Comparison of ENCODE assay signal across 12 mouse cellular contexts in the genomic region with DNA sequence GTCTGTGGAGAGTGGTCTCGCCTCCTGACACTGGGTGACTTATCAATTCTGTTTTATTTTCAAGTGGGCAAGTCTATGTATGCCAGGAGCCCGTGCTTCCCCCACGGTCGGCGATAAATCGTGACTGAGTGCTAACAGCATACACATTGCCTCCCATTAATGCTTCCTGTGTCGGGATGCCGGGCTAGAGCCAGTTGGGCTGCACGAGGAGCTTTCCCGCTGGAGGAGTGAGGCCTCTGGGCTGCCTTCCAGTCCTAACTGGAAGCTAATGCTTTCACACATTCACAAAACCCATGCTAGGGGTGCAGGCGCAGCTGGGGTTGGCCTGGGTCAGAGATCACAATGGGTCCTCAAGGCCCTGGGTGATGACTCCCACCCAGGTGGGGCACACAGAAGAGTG.
DNase-seq lines count a peak whose midpoint lies in the region; ATAC-seq lines count a peak whose summit lies in the region.
"Had no signal": no experiment of that assay in that cellular context is flagged by ENCODE, and none has a peak within 500 bp of the region (broad histone marks: within the 10 kb centered on the region; RNA-seq: fewer than 3 reads in every experiment).

No protein-coding gene starts in this region.

- intact Hi-C loops in heart, postnatal 25 days (cut with DNase I): no loop called here

- peaks cover 36% of the 10 kb centered on the region for H3K27me3 ChIP-seq in heart, embryonic 11.5 days (ENCODE audit: control insufficient read depth, insufficient read depth, low read length)

- no peak for ATAC-seq in heart, embryonic 11.5 days (replicated peaks; ENCODE audit: insufficient number of reproducible peaks, low FRiP score, low TSS enrichment)
- ATAC-seq: midbrain, embryonic 13.5 days had no signal

- H3K9me3 ChIP-seq in heart, embryonic 11.5 days (replicated peaks; ENCODE audit: control insufficient read depth, low read length): no peaks in the 10 kb centered on the region
- H3K9me3 ChIP-seq: hindbrain, embryonic 15.5 days; midbrain, embryonic 13.5 days; stomach, embryonic 15.5 days had no signal

- no peak overlapping the region for H3K4me2 ChIP-seq in heart, embryonic 11.5 days
- H3K4me2 ChIP-seq: hindbrain, embryonic 15.5 days; midbrain, embryonic 13.5 days; stomach, embryonic 15.5 days had no signal

- H3K27ac ChIP-seq in heart, embryonic 11.5 days (ENCODE audit: low read depth, low read length): no peak overlapping the region
- H3K27ac ChIP-seq: hindbrain, embryonic 15.5 days; liver, embryonic 14.5 days; midbrain, embryonic 13.5 days; stomach, embryonic 15.5 days had no signal

- no peak overlapping the region for H3K9ac ChIP-seq in heart, embryonic 11.5 days (ENCODE audit: low read depth, low read length)
- H3K9ac ChIP-seq: hindbrain, embryonic 15.5 days; liver, embryonic 14.5 days; midbrain, embryonic 13.5 days; stomach, embryonic 15.5 days had no signal

- H3K36me3 ChIP-seq in heart, embryonic 11.5 days (ENCODE audit: control insufficient read depth, insufficient read depth, low read length): no peaks in the 10 kb centered on the region
- H3K36me3 ChIP-seq: hindbrain, embryonic 15.5 days; midbrain, embryonic 13.5 days; stomach, embryonic 15.5 days had no signal

- peaks cover 35% of the 10 kb centered on the region for H3K4me1 ChIP-seq in heart, embryonic 11.5 days (ENCODE audit: control insufficient read depth, insufficient read depth, low read length)

- 37% methylated on average over 11 of the region's 11 CpGs for WGBS in heart, embryonic 11.5 days (ENCODE audit: insufficient replicate concordance)

- peak; percentile 92 for DNase-seq in heart, adult 11 months
- DNase-seq in NIH3T3 (ENCODE audit: low read depth): peak; percentile 86
- DNase-seq in gastrocnemius, postnatal 10 days: peak; percentile 54
- peak; percentile 22 for DNase-seq in heart, postnatal 25 days (ENCODE audit: low spot score)
- no peak for DNase-seq in adrenal gland, postnatal 14 days
- DNase-seq in c-Kit-positive CD71-positive TER-119-positive erythroid progenitor cells, embryonic 14.5 days (ENCODE audit: low spot score): no peak
- no peak for DNase-seq in left cerebral cortex, adult 8-10 months (ENCODE audit: low spot score in 2 of 2)

- H3K4me3 ChIP-seq in heart, embryonic 11.5 days (ENCODE audit: low read depth, low read length): no peak overlapping the region
- H3K4me3 ChIP-seq: hindbrain, embryonic 15.5 days; midbrain, embryonic 13.5 days; stomach, embryonic 15.5 days had no signal

Comparison
In these comparisons a context has a peak if more than half of its experiments do, and no peak if none do; other contexts are left out.
1. DNase-seq: peak in heart, adult 11 months (single experiment), NIH3T3 (single experiment), gastrocnemius, postnatal 10 days (single experiment) and heart, postnatal 25 days (single experiment); none in adrenal gland, postnatal 14 days (single experiment), c-Kit-positive CD71-positive TER-119-positive erythroid progenitor cells, embryonic 14.5 days (single experiment) and left cerebral cortex, adult 8-10 months (0 of 2).